Mouse (Mus musculus): Measurements from ENCODE around the gene Cldn4. TPM values are rescaled to one million over a fixed set of nuclear protein-coding genes. Genes with fewer than 3 reads are reported as not detected.

The Cldn4 gene
- total RNA-seq (2021) = not detected
- polyA plus RNA-seq (2012; rRNA removed) = 0.06 TPM in 1 of 2 replicates, not detected in the other
- long read RNA-seq = 0 reads

- DNase-seq = no peak
Measured at GRCm38 (mm10) chr5:134946857-134947255, at the start of gene Cldn4. Gene Cldn4, minus strand, starts transcription at chr5:134946934.

DNA sequence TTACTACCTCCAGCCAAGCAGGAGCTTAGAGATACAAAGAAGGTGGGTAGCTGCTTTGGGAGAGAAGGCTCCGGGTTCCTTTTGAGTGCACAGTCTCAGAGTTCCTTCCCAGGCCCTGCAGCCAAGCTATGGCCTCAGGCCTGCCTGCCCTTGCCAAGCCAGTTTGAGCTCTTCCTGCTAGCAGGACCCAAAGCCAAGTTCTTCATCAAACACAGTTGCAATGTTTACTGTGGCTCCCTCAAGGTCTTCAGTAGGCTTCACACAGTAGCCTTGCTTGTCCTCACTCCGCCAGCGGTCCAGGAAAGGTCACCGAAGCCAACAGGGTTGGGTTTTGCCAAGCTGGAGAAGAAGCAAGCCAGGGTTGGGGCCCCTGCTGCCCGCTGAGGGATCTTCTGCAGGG lies 45.8 kb upstream of the Cldn4 start:
- DNase-seq = peak; percentile 64

DNA sequence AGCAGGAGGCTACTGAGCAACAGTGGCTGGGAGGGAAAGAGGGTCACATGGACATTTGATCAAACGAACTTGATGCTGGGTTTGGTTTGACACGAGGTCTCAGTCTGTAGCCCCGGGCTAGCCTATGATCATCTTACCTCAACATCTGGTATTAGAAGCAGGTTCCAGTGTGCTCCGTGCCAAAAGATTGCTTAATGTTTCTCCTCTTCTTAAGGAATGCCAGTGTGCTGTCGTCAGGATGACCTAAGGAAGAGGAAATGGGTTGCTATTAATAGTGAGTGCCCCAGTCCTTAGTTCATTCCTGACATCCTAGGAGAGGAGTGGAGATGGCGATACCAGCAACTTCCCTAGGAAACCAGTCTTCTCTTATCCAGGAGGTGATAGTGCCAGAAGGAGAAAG lies 43.0 kb upstream of the Cldn4 start:
- no peak for DNase-seq

GRCm38 (mm10) chr5:134989166-134989565 lies 42.4 kb upstream of the Cldn4 start:
- no peak for DNase-seq

DNA sequence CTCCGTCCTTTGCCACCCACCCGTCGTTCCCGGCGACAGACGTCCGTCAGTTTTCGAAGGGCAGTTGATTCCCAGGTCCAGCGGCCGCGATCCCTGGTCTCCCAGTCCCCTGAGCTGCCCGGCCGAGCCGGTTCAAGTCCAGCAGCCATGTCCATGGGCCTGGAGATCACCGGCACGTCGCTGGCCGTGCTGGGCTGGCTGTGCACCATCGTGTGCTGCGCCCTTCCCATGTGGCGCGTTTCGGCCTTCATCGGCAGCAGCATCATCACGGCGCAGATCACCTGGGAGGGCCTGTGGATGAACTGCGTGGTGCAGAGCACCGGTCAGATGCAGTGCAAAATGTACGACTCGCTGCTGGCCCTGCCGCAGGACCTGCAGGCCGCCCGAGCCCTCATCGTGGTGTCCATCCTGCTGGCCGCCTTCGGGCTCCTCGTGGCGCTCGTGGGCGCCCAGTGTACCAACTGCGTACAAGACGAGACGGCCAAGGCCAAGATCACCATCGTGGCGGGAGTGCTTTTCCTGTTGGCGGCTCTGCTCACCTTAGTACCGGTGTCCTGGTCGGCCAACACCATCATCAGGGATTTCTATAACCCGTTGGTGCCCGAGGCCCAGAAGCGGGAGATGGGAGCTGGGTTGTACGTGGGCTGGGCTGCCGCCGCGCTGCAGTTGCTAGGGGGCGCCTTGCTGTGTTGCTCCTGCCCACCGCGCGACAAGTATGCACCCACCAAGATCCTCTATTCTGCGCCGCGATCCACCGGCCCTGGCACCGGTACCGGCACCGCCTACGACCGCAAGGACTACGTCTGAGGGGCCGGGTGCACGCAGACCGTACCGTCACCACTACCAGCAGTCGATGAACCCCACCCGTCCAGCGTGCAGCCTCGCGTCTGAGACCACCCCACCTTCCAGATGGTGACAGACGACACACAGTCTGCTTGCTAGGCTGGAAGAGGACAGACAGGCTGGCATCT lies 39.8 kb upstream of the Cldn4 start:
- no peak for DNase-seq

DNA sequence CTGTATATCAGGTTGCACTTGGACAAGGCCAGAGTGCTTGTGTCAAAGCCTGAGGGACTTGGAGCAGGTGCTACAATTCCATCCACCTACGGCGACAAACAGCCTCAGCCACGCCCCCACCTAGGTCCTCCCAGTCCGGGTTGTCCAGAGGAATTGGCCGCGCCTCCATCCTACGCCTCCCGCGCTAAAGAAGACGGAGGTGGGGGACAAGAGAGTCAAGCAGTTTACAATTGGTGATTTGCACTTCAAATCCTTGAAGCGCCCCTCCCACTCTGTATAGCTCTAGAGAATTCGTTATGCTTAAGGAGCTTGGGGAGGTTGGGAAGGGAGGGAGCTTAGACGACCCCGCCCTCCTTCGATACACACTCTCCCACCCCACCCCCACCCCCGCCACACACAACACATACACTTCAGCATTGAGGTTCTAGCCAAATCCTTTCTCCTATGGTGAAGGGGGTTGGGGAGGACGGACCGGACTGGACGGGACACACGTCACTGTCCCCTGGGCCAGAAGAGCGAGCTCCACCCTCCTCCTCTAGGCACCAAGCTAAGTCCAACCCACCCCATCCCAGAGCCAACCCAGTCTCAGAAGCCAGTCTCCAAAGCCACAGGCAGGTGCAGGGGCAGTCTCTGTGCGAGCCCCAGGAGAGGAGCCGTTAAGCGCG lies 39.0 kb upstream of the Cldn4 start, which contains the start of gene Cldn3:
Cldn3 (plus strand) TSS at position 582 of the 665 bp plus-strand sequence.
- DNase-seq = peak; percentile 56

DNA sequence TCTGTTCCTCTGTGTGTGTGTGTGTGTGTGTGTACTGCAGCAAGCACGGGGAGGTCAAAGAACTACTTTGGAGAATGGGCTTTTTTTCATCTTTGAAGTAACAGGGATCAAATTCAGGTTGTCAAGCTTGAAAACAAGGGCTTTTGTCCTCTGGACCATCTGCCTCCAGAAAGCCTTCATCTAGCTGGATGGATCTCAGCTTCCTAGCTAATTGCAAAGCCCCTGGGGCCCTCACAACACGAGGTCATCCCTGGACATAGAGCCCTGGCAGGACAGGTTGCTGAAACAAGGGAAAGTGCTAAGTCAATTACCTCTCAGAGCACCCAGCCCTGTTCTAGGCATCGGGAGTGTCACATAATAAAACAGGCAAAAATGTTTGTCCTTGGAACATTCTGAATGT lies 37.0 kb upstream of the Cldn4 start:
- no peak for DNase-seq

DNA sequence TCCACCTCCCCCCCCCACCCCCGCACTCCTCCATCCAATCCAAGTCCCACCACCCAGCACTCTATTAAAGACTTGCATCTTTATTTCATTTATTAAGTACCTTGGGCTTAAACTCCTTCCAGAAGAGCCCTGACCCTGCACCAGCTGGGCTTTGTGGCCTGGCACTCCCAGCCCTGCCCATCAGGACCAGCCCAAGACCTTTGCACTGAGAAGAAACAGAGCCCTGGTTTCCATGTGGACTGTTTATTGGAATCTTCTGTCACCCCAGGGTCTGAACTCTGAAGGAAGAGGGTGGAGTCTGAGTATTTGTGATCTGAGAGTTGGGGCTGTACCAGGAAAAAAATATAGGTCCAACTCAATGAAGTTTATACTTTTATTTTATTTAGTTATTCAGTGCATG lies 36.4 kb upstream of the Cldn4 start:
- DNase-seq = no peak

- no peak for DNase-seq
Measured at GRCm38 (mm10) chr5:134981149-134981548, 34.4 kb upstream of the Cldn4 start.

DNA sequence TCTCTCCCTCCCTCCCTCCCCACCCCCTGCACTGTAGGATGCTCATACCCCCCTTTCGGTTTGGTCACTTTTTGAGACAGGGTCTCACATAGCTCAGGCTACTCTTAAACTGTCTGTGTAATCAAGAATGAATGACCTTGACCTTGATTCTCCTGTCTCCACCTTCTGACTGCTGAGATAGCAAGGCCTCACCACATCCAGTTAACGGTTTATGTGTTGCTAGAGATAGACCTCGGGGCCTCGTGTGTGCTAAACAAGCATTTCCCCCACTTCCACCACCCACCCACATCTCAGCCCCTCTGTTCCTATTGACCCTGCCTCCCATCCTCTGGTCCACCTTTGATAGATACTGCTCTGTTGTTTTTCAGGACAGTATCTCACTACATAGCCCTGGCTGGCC lies 31.1 kb upstream of the Cldn4 start:
- DNase-seq = no peak

- DNase-seq = peak; percentile 55
Measured at GRCm38 (mm10) chr5:134976577-134977250, 30.0 kb upstream of the Cldn4 start.

DNA sequence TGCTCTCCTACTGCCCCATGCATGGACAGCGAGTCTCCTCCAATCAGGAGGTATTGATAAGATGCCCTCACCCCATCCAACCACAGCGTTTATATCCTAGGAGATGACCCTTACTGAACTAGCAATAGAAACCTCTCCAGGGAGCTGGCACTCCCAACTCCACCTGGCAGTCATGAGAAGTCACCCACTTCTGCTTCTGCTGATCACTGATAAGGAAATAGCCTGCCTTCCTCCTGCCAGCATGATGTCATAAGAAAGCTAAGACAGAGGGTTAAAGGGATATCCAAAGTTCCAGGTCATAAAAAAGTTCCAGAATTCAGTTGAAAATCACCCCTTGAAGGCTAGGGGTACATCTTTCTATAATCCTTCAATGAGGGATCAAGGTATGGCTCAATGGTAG lies 29.4 kb upstream of the Cldn4 start:
- no peak for DNase-seq

DNA sequence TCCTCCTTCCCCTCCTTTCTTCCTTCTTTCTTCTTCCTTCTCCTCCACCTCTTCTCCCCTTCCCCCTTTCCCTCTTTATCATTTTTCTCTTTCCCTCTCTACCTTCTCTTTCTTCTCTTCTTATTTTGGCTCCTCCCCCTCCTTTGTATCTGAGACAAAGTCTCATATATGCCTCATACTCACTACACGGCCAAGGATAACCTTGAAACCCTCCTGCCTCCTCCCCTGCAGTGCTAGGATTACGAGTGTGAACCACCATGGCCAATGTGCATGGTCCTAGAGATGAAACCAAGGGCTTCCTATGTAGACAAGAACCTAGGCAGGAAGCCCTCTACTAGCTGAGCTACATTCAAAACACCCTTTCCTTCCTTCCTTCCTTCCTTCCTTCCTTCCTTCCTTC lies 28.2 kb upstream of the Cldn4 start:
- DNase-seq = no peak

- no peak for DNase-seq
Measured at GRCm38 (mm10) chr5:134974294-134974693, 27.6 kb upstream of the Cldn4 start.

- DNase-seq = no peak
Measured at GRCm38 (mm10) chr5:134973526-134973925, 26.8 kb upstream of the Cldn4 start.

DNA sequence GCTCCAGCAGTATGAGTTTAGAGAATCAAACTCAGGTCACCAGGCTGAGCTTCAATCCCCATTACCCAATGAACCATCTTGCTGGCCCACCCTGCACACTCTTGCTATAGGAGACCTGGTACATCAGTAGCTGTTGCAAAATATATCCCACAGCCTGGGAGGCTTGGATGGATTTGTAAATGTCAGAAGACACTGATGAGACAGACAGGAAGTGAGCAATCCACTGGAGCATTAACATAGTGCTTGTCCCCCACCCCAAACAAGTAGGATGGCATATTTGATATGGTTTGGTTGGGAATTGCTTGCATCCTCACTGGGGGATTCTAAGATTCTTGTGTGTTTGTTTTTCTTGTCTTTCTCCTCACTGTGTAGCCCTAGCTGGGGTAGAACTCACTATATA lies 26.3 kb upstream of the Cldn4 start:
- no peak for DNase-seq

- DNase-seq = no peak
Measured at GRCm38 (mm10) chr5:134970671-134971070, 23.9 kb upstream of the Cldn4 start.

GRCm38 (mm10) chr5:134967164-134967944 lies 20.6 kb upstream of the Cldn4 start:
- no peak for DNase-seq

DNA sequence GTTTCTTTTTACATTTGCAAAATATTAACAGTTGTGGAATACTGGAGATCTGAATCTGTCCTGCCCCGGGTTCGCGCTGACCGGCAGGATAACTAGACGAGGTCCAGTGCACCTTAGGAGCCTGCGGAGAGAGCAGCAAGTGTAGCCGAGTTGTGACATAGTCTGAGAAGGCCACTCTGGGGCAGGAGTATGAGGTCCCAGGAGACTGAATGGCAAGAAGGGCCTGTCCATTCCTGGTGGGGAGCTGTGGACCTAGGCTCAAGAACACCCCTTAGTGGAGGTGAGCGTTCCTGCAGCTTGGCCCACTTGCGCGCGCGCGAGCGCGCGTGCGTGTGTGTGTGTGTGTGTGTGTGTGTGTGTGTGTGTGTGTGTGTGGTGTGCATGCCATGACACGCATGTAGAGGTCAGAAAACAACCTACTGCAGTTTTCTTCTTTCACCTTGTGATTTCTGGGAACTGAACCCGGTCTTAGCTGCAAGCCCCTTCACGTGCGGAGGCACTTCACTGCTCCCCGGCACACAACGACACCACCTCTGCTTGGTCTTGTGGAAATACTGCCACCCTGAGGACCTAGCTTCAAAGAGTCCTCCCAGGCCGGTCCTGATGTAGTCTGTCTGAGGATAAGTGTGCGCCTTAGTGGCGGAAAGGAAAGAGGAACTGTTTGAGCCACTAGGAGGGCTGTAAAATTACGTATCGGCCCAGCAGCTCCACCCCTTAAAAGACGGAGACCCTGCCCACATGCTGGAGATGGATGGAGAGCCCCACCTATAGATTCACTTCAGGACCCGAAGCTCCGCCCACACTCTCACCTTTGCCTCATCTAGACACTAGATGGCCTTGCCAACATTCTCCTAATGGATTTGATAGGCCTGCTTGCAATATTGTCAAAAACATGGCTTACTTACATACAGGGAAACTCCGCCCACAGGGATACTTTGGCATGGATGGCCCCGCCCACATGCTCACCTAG lies 19.4 kb upstream of the Cldn4 start:
- peak; percentile 56 for DNase-seq

GRCm38 (mm10) chr5:134965473-134965851 lies 18.7 kb upstream of the Cldn4 start:
- DNase-seq = peak; percentile 69

Data from adrenal gland, adult 2 months (tissue).